Mouse (Mus musculus): ENCODE data around the gene Zbtb44. TPM values are rescaled to one million over a fixed set of nuclear protein-coding genes. Genes with fewer than 3 reads are reported as not detected.
A peak's percentile ranks its signal among the peaks of the same experiment; 100 is the strongest.
"Not testable (repeated sequence)": the region's sequence is repeated elsewhere in the genome, so short reads cannot be mapped to it uniquely, and the experiment has no call there.

The Zbtb44 gene
- total RNA-seq (2021) = 10 to 100 TPM; 27.0 to 55.9 TPM
- long read RNA-seq, experiment 1, partial matches to known transcripts = 0 of 2 reads
- long read RNA-seq, experiment 1, other reads (novel, unspliced or antisense) = 1 of 2 reads
- long read RNA-seq, experiment 2, full-length matches to known transcripts = 2 of 13 reads
- long read RNA-seq, experiment 2, partial matches to known transcripts = 2 of 13 reads
- long read RNA-seq, experiment 2, other reads (novel, unspliced or antisense) = 9 of 13 reads

- DNase-seq (ENCODE audit: low spot score in 2 of 2) = peak; percentile 71 to 80
Observed at GRCm38 (mm10) chr9:31030532-31031413, at the start of gene Zbtb44. TSS of gene Zbtb44 (plus strand) at chr9:31030644.

DNA sequence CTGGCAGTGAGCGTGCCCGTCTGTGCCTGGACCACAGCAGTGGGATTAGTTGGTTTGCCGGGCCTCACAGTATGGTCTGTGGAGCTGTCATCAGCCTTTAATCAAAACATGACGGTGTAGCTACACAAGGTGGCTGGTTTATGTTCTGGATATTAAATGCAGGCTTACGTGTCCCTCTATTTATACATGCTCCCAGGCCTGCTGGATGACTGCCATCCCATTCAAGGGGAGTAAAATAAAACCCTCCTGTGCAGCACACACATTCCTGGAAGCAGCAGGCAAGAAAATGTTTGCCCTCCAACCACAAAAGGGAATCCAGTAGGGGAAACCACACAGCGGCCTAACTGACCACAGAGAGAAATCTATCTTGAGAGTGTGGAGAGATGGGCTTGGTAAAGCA is 44.7 kb upstream of the Zbtb44 start:
- no peak for DNase-seq (ENCODE audit: low spot score in 2 of 2)

DNA sequence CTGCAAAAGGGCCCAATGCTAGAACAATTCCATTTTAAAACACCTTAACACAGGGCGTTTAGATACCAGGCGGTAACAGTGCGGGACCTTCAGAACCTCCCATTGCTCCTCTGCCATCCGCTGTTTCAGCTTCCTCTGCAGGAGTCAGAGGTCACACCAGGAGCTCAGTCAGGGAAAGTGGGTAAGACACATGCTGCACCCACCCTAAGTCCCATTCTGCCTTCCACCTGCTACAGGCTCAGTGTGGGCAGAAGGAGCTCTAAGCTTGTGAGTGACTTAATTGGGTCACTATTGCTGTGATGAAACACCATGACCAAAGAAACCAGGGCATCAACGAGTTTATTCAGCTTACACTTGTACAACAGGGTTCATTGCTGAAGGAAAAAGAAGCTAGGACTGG is 37.3 kb upstream of the Zbtb44 start:
- no peak for DNase-seq (ENCODE audit: low spot score in 2 of 2)

GRCm38 (mm10) chr9:30996590-30997562 is 33.6 kb upstream of the Zbtb44 start:
- DNase-seq (ENCODE audit: low spot score in 2 of 2) = no peak

DNA sequence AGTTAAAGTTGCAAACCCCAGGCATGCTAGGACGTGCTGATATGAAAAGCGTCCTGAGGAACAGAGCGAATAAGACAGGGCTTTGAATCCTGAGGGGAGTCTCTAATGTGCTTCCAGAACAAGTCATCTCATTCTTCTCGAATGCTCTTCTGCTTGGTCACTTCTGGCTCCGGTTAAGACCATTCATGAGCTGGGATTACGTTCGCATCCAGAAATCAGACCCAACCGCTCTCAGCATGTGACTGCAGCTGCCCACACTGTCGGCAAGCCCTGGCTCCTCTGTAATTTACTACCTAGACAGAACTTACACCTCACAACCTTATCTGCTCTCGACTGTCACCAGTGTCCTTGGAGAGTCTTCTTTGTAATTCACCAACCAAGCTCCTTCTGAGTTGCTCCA is 29.8 kb upstream of the Zbtb44 start:
- DNase-seq (ENCODE audit: low spot score in 2 of 2) = no peak

- no peak for DNase-seq (ENCODE audit: low spot score in 2 of 2)
Observed at GRCm38 (mm10) chr9:31002528-31002927, 27.9 kb upstream of the Zbtb44 start.

- no peak for DNase-seq (ENCODE audit: low spot score in 2 of 2)
Observed at GRCm38 (mm10) chr9:31009334-31009733, 21.1 kb upstream of the Zbtb44 start.

GRCm38 (mm10) chr9:31010040-31010439 is 20.4 kb upstream of the Zbtb44 start:
- DNase-seq (ENCODE audit: low spot score in 2 of 2) = no peak

GRCm38 (mm10) chr9:31010749-31011148 is 19.7 kb upstream of the Zbtb44 start:
- DNase-seq (ENCODE audit: low spot score in 2 of 2) = no peak

- no peak for DNase-seq (ENCODE audit: low spot score in 2 of 2)
Observed at GRCm38 (mm10) chr9:31011533-31011932, 18.9 kb upstream of the Zbtb44 start.

DNA sequence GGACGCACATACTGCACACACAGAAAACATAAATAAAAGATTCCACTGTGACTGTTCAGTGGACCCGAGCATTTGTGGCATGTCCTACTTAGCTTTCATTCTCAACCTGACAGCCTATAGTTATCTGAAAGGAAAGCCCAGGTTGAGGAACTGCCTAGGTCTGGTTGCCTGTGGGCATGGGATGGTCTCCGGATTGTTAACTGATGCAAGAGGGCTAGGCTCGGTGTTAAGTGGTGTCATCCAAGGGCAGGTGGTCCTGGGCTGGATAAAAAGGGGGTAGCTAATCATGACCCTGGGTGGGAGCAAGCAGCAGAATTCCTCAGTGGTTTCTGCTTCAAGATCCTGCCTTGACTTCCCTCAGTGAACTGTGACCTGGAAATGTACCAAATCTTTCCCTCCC is 17.8 kb upstream of the Zbtb44 start:
- DNase-seq (ENCODE audit: low spot score in 2 of 2) = no peak

DNA sequence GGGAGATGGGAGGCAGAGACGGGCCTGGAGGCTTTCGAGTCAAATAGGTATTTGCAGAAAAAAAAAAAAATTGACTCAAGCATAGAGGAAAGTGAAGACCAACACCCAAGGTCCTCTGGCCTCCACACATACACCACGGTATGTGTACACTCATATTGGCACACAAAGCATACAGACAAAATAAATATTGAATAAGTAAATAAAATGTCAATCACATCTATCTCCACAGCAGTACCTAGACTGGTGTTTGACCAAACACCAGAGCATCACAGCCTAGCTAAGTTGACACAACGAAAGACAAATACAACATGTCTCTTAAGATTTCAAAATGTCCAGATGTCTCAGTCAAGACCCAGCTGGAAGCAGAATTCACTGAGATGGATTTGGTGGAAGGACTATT is 17.0 kb upstream of the Zbtb44 start:
- DNase-seq (ENCODE audit: low spot score in 2 of 2) = no peak

DNA sequence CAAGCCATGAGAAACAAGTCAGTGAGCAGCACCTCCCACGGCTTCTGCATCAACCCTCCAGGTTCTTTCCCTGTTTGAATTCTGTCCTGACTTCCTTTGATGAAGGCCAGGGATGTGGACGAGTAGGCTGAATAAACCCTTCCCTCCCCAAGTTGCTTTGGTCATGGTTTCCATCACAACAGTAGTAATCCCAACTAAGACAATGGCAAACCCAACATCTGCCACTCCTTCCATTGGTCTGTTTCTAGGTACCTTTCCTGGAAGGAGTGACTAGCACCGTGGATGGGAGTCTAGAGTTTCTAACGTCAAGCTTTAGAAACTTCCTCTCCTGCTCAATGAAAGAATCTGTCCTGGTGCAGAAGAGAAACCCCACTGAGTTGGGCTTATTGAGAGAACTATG is 12.8 kb upstream of the Zbtb44 start:
- no peak for DNase-seq (ENCODE audit: low spot score in 2 of 2)

- DNase-seq (ENCODE audit: low spot score in 2 of 2) = no peak
Observed at GRCm38 (mm10) chr9:31018158-31018557, 12.3 kb upstream of the Zbtb44 start.

DNA sequence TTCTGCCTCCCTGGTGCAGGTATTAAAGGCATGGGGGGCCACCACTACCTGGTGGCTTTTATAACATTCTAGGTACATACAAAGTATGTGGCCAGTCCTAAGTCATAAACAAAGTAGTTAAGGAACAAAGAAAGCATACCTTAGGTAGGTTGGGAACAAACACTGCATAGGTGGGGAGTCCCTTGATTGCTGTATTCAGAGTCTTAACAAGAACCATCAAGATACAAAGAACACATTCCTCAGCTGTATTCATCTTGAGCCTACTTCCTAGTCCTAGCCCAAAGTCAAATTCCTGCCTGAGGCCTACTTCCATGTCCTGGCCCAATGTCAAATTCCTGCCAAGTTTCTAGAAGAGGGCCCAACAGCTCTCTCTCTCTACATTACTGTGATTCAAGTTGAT is 11.7 kb upstream of the Zbtb44 start:
- no peak for DNase-seq (ENCODE audit: low spot score in 2 of 2)

GRCm38 (mm10) chr9:31028251-31028650 is 2.2 kb upstream of the Zbtb44 start:
- no peak for DNase-seq (ENCODE audit: low spot score in 2 of 2)

- peak; percentile 97 for DNase-seq (ENCODE audit: low spot score in 2 of 2)
Observed at GRCm38 (mm10) chr9:31029751-31030511, 513 bp upstream of the Zbtb44 start.

DNA sequence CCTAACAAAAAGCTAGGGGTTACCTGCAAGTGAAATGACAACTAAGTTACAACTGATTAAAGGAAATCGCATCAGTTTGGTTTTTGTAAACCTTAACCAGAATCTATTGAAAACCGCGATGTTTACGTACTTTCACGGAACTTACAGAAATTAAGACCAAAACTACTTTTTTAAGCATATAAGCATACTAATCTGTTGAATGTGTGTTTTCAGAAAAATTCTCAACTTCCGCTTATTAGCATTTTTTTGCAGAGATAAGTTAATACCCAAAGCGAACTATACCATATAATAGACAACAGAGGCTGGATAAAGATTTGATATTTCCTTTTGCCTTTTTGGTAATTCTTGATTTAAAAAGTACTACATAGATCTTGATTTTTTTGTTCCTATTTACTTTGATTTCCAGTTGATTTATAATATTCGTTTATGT is 985 bp downstream of the Zbtb44 start:
- DNase-seq (ENCODE audit: low spot score in 2 of 2) = no peak

- no peak for DNase-seq (ENCODE audit: low spot score in 2 of 2)
Observed at GRCm38 (mm10) chr9:31032546-31032945, 2.1 kb downstream of the Zbtb44 start.

GRCm38 (mm10) chr9:31050208-31050607 is 19.8 kb downstream of the Zbtb44 start:
- no peak for DNase-seq (ENCODE audit: low spot score in 2 of 2)

DNA sequence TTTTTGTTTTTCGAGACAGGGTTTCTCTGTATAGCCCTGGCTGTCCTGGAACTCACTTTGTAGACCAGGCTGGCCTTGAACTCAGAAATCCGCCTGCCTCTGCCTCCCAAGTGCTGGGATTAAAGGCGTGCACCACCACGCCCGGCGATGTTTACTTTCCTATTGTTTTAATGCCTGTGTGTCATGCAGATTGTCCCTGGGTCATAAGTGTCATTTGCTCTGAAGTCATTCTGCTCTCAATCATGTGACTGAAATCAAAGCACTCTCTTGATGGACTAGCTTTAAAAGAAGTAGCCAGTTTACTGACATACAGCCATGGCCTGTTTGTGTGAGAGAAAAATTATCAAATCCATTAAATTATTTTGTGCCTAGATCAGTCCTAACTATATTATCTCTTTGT is 21.1 kb downstream of the Zbtb44 start:
- DNase-seq (ENCODE audit: low spot score in 2 of 2) = not testable (repeated sequence)
